Mouse (Mus musculus): ENCODE measurements around the gene Stum.

DNA sequence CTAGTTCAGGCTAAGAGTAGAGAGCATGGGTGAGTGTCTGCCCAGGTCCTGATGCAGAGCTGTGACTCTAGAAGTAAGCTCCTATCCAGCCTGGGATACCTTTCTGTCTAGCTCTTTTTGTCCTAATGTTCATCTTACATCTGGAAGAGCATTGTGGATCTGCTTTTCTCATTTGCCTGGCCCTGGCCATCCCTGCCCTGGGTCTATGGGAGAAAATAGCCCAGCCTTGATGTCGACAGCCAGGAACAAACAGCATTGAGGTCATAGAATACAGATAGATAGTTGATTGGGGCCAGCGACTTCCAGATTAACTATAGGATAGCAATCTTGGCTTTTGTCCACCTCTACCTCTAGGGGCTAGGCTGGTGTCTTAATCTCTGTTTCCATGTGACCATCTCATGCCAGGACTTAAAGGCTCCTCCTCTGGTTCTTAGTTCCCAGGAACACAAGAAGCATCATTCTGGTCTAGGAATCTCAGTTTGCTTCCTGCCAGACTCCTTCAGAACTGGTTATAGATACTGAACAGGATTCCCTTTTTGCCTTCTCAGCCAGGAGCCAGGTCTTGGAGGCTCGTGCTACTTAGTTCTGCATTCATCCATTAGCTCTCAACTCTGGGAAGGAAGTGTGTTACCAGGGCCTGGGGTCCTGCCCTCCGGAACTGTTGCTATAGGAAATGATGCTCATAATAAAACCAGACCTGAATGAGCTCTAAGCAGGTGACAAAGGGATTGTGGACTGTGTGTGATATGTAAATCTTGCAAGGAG lies 82.4 kb downstream of the Stum start:
- TF ChIP-seq CTCF (IDR thresholded peaks at IDR 0.05; ENCODE audit: extremely low read depth, insufficient read length, insufficient replicate concordance, low read depth, low read length) (no peak), POLR2A (IDR thresholded peaks at IDR 0.05; ENCODE audit: low read depth, low read length) (no peak)

Data from small intestine, adult 2 months (tissue).